Mouse (Mus musculus): Measurements from ENCODE around the gene Arhgef3. TPM values are rescaled to one million over a fixed set of nuclear protein-coding genes. Genes with fewer than 3 reads are reported as not detected.

Arhgef3 gene
- total and polyA plus RNA-seq, 3 experiments: 6.7 to 15.2 (median 11.9) TPM

DNA sequence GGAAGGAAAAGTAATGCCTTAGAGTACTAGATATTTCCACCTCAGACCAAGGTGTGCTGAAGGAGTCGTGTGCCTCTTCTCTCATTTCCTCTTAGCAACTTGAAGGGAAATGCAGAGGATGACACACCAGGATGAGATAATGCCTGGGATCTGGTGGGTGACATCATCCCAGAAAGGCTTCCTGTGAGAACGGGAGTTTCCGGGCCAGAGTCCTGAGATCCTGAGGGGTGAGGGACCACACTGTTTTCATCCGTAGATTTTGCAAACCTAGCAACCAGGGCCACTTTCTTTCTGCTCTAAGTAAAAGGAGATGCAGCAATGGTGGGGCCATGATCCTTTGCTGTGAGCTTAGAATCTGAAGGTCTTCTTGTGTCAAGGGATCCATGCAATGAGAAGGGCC, 185.0 kb downstream of the Arhgef3 start:
- no peaks in the 10 kb centered on the region for H3K36me3 ChIP-seq (replicated peaks)
- TF ChIP-seq GATA2 (IDR thresholded peaks at IDR 0.05; ENCODE audit: borderline replicate concordance, low read depth, low read length): no peak
- no peak for TF ChIP-seq TAL1 (conservative IDR thresholded peaks at IDR 0.05; ENCODE audit: low read depth, low read length)
- no peak for TF ChIP-seq POLR2AphosphoS5 (IDR thresholded peaks at IDR 0.05; ENCODE audit: insufficient replicate concordance, low read depth, low read length)
- TF ChIP-seq GATA1 (IDR thresholded peaks at IDR 0.05; ENCODE audit: borderline replicate concordance, low read length): no peak
- TF ChIP-seq CTCF (IDR thresholded peaks at IDR 0.05; ENCODE audit: low read depth, low read length): no peak
- DNase-seq (ENCODE audit: low spot score) (no peak), ATAC-seq (ENCODE audit: extremely low read depth, insufficient number of reproducible peaks, low FRiP score, poor library complexity, severe bottlenecking) (no peak)
- no peak overlapping the region for H3K4me3 ChIP-seq (ENCODE audit: low read depth, low read length)
- H3K4me1 ChIP-seq (ENCODE audit: insufficient read depth, low read depth, low read length): no peaks in the 10 kb centered on the region
- no peaks in the 10 kb centered on the region for H3K9me3 ChIP-seq (replicated peaks)
- peaks cover 21% of the 10 kb centered on the region; the same call in 1 of the 2 replicates for H3K27me3 ChIP-seq (ENCODE audit: insufficient read depth, low read length)

GRCm38 (mm10) chr14:27301768-27302499, 187.2 kb downstream of the Arhgef3 start:
- no peak for DNase-seq (ENCODE audit: low spot score)
- no peak for TF ChIP-seq TAL1 (conservative IDR thresholded peaks at IDR 0.05; ENCODE audit: low read depth, low read length)
- TF ChIP-seq POLR2AphosphoS5 (IDR thresholded peaks at IDR 0.05; ENCODE audit: insufficient replicate concordance, low read depth, low read length): no peak
- no peak for TF ChIP-seq GATA1 (IDR thresholded peaks at IDR 0.05; ENCODE audit: borderline replicate concordance, low read length)
- TF ChIP-seq CTCF (IDR thresholded peaks at IDR 0.05; ENCODE audit: low read depth, low read length): no peak
- TF ChIP-seq GATA2 (IDR thresholded peaks at IDR 0.05; ENCODE audit: borderline replicate concordance, low read depth, low read length): no peak
- Histone ChIP-seq H3K4me1 (ENCODE audit: insufficient read depth, low read depth, low read length) (no peaks in the 10 kb centered on the region), H3K4me3 (ENCODE audit: low read depth, low read length) (no peak overlapping the region), H3K27me3 (ENCODE audit: insufficient read depth, low read length) (peaks cover 18% of the 10 kb centered on the region; the same call in 1 of the 2 replicates), H3K36me3 (replicated peaks) (no peaks in the 10 kb centered on the region), H3K9me3 (replicated peaks) (no peaks in the 10 kb centered on the region)
- no peak for ATAC-seq (ENCODE audit: extremely low read depth, insufficient number of reproducible peaks, low FRiP score, poor library complexity, severe bottlenecking)

DNA sequence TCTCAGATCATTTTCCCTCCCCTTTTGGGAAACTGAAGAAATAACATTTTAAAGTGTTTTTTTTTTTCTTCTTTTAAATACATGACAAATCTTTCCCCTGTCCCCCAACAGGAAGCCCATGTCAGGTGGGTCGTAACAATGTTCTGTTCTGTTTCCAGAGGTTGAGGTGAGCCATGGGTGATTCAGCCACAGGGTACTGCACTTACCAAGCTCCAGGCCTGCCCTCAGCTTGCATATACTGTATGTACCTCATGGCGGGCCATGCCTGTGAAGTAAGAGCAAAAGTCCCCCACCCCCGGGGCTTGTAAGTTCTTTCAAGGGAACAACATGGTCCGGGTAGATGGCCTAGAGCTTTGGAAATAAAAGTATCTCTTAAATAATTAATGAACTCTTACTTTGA, 188.6 kb downstream of the Arhgef3 start:
- Histone ChIP-seq H3K27me3 (ENCODE audit: insufficient read depth, low read length) (peaks cover 10% of the 10 kb centered on the region; the same call in 1 of the 2 replicates), H3K36me3 (replicated peaks) (no peaks in the 10 kb centered on the region), H3K9me3 (replicated peaks) (no peaks in the 10 kb centered on the region), H3K4me3 (ENCODE audit: low read depth, low read length) (no peak overlapping the region), H3K4me1 (ENCODE audit: insufficient read depth, low read depth, low read length) (no peaks in the 10 kb centered on the region)
- TF ChIP-seq TAL1 (conservative IDR thresholded peaks at IDR 0.05; ENCODE audit: low read depth, low read length) (no peak), GATA2 (IDR thresholded peaks at IDR 0.05; ENCODE audit: borderline replicate concordance, low read depth, low read length) (no peak), CTCF (IDR thresholded peaks at IDR 0.05; ENCODE audit: low read depth, low read length) (no peak), POLR2AphosphoS5 (IDR thresholded peaks at IDR 0.05; ENCODE audit: insufficient replicate concordance, low read depth, low read length) (no peak), GATA1 (IDR thresholded peaks at IDR 0.05; ENCODE audit: borderline replicate concordance, low read length) (no peak)
- DNase-seq (ENCODE audit: low spot score) (no peak), ATAC-seq (ENCODE audit: extremely low read depth, insufficient number of reproducible peaks, low FRiP score, poor library complexity, severe bottlenecking) (no peak)

GRCm38 (mm10) chr14:27304408-27304807, 189.7 kb downstream of the Arhgef3 start:
- peaks cover 10% of the 10 kb centered on the region; the same call in 1 of the 2 replicates for H3K27me3 ChIP-seq (ENCODE audit: insufficient read depth, low read length)
- H3K4me3 ChIP-seq (ENCODE audit: low read depth, low read length): no peak overlapping the region
- TF ChIP-seq GATA2 (IDR thresholded peaks at IDR 0.05; ENCODE audit: borderline replicate concordance, low read depth, low read length) (no peak), GATA1 (IDR thresholded peaks at IDR 0.05; ENCODE audit: borderline replicate concordance, low read length) (no peak), TAL1 (conservative IDR thresholded peaks at IDR 0.05; ENCODE audit: low read depth, low read length) (no peak), POLR2AphosphoS5 (IDR thresholded peaks at IDR 0.05; ENCODE audit: insufficient replicate concordance, low read depth, low read length) (no peak), CTCF (IDR thresholded peaks at IDR 0.05; ENCODE audit: low read depth, low read length) (no peak)
- H3K9me3 ChIP-seq (replicated peaks): no peaks in the 10 kb centered on the region
- no peak for DNase-seq (ENCODE audit: low spot score)
- no peaks in the 10 kb centered on the region for H3K4me1 ChIP-seq (ENCODE audit: insufficient read depth, low read depth, low read length)
- no peaks in the 10 kb centered on the region for H3K36me3 ChIP-seq (replicated peaks)
- no peak for ATAC-seq (ENCODE audit: extremely low read depth, insufficient number of reproducible peaks, low FRiP score, poor library complexity, severe bottlenecking)

GRCm38 (mm10) chr14:27308761-27309160, 194.1 kb downstream of the Arhgef3 start:
- Histone ChIP-seq H3K27me3 (ENCODE audit: insufficient read depth, low read length) (peaks cover 7% of the 10 kb centered on the region), H3K9me3 (replicated peaks) (no peaks in the 10 kb centered on the region), H3K4me1 (ENCODE audit: insufficient read depth, low read depth, low read length) (no peaks in the 10 kb centered on the region), H3K36me3 (replicated peaks) (no peaks in the 10 kb centered on the region), H3K4me3 (ENCODE audit: low read depth, low read length) (no peak overlapping the region)
- ATAC-seq (ENCODE audit: extremely low read depth, insufficient number of reproducible peaks, low FRiP score, poor library complexity, severe bottlenecking) (no peak), DNase-seq (ENCODE audit: low spot score) (no peak)
- TF ChIP-seq GATA2 (IDR thresholded peaks at IDR 0.05; ENCODE audit: borderline replicate concordance, low read depth, low read length) (no peak), CTCF (IDR thresholded peaks at IDR 0.05; ENCODE audit: low read depth, low read length) (no peak), POLR2AphosphoS5 (IDR thresholded peaks at IDR 0.05; ENCODE audit: insufficient replicate concordance, low read depth, low read length) (no peak), TAL1 (conservative IDR thresholded peaks at IDR 0.05; ENCODE audit: low read depth, low read length) (no peak), GATA1 (IDR thresholded peaks at IDR 0.05; ENCODE audit: borderline replicate concordance, low read length) (no peak)

- Histone ChIP-seq H3K4me1 (ENCODE audit: insufficient read depth, low read depth, low read length) (no peaks in the 10 kb centered on the region), H3K9me3 (replicated peaks) (no peaks in the 10 kb centered on the region), H3K36me3 (replicated peaks) (no peaks in the 10 kb centered on the region), H3K27me3 (ENCODE audit: insufficient read depth, low read length) (peaks cover 5% of the 10 kb centered on the region), H3K4me3 (ENCODE audit: low read depth, low read length) (no peak overlapping the region)
- DNase-seq (ENCODE audit: low spot score): no peak
- TF ChIP-seq TAL1 (conservative IDR thresholded peaks at IDR 0.05; ENCODE audit: low read depth, low read length) (no peak), GATA1 (IDR thresholded peaks at IDR 0.05; ENCODE audit: borderline replicate concordance, low read length) (no peak), GATA2 (IDR thresholded peaks at IDR 0.05; ENCODE audit: borderline replicate concordance, low read depth, low read length) (no peak), POLR2AphosphoS5 (IDR thresholded peaks at IDR 0.05; ENCODE audit: insufficient replicate concordance, low read depth, low read length) (no peak), CTCF (IDR thresholded peaks at IDR 0.05; ENCODE audit: low read depth, low read length) (no peak)
- no peak for ATAC-seq (ENCODE audit: extremely low read depth, insufficient number of reproducible peaks, low FRiP score, poor library complexity, severe bottlenecking)
These were observed 196.0 kb downstream of the Arhgef3 start for GRCm38 (mm10) chr14:27310559-27311242.

All from G1E (cell line).